17 mouse cellular contexts compared by ENCODE assay signal in genomic region chr13:101017041-101017440, GRCm38 (mm10).
DNase-seq lines count a peak whose midpoint lies in the region.
"Had no signal": no experiment of that assay in that cellular context is flagged by ENCODE, and none has a peak within 500 bp of the region (broad histone marks: within the 10 kb centered on the region; RNA-seq: fewer than 3 reads in every experiment).

No protein-coding gene starts in this region.

- DNase-seq in heart, adult 18-20 months = peak; percentile 13 to 33
- DNase-seq in heart, adult 8-10 months (ENCODE audit: low spot score) = no peak
- peak; percentile 9 for DNase-seq in lung, postnatal 36 days
- DNase-seq in lung, postnatal 4 days = no peak
- DNase-seq in 416B (ENCODE audit: low read depth) (peak; percentile 13), MN1 (ENCODE audit: low spot score) (no peak)
- peak; percentile 17 for DNase-seq in adrenal gland, postnatal 14 days
- no peak for DNase-seq in testis, postnatal 10 days (ENCODE audit: low spot score)
- DNase-seq: cerebellum, postnatal 10 days; gastrocnemius, postnatal 14 days; kidney, adult 2 months; kidney, postnatal 10 days; layer of hippocampus, postnatal 36 days; left cerebral cortex, postnatal 4 days; liver; thymus, adult 18-20 months; thymus, postnatal 4 days had no signal

Comparison
In these comparisons a context has a peak if more than half of its experiments do, and no peak if none do; other contexts are left out.
1. DNase-seq: peak in heart, adult 18-20 months (2 of 2), lung, postnatal 36 days (single experiment), 416B (single experiment) and adrenal gland, postnatal 14 days (single experiment); none in heart, adult 8-10 months (single experiment), lung, postnatal 4 days (0 of 2), MN1 (single experiment) and testis, postnatal 10 days (single experiment).